Mouse (Mus musculus): ENCODE data around the gene Il20rb.

Il20rb gene

GRCm38 (mm10) chr9:100419103-100419502 lies 67.5 kb downstream of the Il20rb start:
- DNase-seq, result no peak

DNA sequence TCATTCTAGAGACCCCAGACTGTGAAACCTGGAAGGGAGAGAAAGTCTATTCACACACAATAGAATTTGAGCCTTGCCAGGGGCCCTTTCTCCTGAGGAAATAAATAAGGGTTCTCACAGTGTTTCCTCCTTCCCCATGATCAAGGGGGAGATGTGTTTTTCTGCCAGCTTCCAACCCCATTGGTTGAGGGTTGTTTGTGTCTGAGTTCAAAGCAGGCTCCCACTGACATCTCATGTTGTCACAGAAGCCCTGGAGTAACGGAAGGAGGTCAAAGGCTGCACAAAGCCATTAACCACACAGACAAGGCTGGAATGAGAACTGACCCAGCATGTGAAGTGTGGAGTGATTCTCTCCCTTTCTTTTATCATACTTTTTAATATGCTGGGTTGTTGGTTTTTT lies 69.8 kb downstream of the Il20rb start:
- no peak for DNase-seq

- no peak for DNase-seq
These were observed 70.3 kb downstream of the Il20rb start for GRCm38 (mm10) chr9:100416299-100416698.

GRCm38 (mm10) chr9:100415328-100415979 lies 71.1 kb downstream of the Il20rb start:
- no peak for DNase-seq

Measured in thymus, postnatal 36 days (tissue).